Mouse (Mus musculus) cerebellum, postnatal 36 days (tissue): ENCODE results near the gene Lasp1.

ENCODE experiments used
- DNase-seq, 2 experiments: peaks; one replicate each; pipeline ENCODE4 v3.0.0; 2021 to 2022; ENCODE audit warnings: mixed read lengths in 2 of 2

The Lasp1 gene

DNA sequence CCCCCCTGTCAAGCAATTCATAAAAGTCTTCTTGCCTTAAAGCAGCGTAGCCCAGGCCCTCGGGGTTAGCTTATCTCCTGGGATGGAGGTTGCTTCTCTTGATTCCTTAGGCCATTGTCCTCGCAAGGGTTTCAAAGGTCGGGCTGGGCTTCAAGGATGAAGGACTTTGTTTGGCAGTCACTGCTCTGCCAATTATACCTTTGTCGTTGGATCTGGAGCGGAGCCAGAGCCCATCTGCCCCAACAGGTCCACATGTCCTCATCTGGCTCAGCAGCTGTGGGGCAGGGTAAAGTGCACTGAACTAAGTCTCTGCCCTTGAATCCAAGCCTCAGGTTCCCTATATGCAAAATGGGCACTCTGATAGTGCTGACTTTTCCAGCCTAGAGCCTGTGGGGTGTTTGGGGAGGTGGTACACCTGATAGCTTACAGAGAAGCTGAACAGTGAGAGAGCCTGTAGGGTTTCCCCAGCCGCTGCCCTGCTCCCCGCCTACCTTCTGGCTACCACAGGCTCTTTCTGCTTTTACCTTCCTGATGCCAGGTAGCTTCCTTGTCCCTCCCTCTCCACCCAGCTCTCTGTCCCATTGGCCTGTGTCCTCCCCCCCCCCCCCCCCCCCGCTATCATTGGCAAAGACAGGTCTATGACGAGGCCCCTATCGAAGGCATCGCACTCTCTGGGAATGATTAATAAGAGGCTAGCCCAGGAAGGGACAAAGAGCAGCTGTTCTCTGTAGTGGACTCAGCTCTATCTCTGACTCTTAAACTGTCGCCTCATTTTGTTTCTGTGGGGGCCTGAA, 13.0 kb downstream of the Lasp1 start:
- DNase-seq = no peak

DNA sequence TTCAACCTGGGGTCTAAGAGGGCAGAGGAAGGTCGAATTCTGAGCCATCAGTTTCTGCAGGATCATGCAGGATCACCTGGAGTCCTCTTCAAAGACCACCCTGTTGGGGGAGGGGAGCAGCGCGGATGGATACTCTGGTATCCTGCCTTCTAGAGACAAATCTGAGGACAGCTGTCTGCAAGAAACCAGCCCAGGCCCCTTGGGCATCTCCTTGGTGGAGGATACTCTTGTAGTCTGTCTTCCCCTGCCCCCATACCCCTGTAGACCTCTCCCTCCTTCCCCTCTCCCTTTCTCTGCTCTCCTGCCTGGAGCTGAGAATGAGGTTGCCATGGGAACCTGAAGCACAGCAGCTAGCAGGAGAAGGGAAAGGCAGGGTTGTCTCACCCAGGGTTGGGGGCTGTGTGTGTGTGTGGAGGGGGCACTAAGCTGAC, 13.7 kb downstream of the Lasp1 start:
- no peak for DNase-seq

DNA sequence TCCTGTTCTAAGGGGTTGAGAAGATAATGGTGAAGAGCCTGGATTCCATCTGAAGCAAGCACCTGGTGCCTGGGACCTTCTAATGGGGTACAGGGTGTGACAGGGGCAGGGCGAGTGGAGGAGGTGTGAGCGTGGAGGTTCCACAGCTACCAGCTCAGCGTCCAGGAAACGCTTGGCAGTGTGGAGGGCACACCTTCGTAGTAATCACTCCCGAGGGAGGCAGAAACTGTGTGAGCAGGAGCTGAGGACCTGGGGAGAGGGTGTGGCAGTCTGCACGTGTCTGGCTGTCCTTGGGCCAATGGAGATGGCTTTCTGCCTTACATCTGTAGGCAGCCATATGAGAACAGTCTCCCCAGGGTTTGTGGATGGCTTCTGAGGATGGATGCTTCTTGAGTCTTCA, 14.3 kb downstream of the Lasp1 start:
- no peak for DNase-seq

DNA sequence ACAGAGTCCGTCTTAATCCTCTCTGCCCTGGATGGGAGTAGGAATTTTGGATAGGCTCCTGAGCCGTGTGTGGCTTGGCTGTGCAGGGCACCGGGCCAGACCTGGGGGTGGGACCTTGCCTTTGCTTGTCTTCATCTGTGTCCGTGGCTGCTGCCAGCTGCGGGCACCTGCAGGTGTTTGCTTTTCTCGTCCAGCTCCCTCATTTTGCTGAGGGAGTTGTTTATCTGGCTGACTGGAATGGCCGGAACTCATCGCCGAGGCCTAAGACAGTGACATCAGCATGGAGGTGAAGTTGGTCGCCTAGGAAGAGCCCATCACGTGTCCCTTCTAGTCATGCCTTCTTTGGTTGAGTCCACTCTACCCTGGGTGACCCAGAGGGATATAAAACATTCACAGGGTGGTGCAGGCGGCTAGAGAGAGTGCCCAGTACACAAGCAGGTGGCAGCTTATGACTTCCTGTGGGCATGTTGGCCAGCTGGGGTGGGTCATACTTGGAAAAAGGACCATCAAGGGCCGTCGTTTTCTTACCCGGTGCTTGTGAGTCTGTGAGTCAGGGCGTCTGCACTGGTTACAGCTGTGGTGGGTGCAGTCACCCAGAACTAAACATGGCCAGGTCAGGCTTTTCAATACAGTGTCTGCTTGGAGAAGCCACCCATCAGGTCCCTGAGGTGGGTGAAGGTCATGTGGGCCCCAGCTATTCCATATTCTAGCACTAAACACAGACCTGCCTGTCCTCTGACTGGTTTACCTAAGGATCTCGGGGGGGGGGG, 15.1 kb downstream of the Lasp1 start:
- no peak for DNase-seq

DNA sequence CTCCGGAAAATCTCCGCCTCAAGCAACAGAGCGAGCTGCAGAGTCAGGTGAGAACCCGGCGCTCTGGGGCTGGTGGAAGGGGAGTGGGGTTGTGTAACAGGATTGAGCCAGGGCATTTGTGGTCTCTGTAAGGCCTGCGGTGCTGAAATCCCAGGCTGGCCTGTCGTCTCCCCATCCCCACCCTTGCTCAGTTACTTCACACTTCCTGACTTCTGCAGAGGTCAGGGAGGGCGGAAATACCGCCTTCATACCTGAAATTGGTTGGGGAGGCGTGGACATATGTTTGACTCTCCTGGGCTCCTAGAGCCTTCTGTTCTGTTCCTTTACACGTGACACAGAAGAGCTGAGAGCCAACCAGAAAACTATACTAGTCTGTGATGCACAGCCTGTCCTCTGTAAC, 16.9 kb downstream of the Lasp1 start:
- no peak for DNase-seq

DNA sequence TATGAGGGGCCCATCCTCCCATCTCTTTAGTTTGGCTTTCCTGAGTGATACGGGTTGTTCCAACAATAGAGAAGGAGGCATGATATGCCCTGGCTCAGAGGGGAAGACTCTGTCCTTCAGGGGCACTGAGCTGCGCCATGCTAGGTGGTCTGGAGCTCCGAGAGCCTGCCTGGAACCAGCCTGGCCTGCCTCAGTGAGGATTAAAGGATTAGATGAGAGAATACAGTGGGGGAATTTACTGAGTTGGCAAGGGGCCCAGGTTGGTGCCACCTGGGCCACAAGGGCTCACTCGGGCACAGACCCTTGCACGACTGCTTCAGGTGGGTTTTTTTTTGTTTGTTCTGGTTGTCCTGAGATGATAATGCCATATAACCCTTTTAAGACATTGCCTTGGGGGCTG, 17.4 kb downstream of the Lasp1 start:
- DNase-seq = no peak

DNA sequence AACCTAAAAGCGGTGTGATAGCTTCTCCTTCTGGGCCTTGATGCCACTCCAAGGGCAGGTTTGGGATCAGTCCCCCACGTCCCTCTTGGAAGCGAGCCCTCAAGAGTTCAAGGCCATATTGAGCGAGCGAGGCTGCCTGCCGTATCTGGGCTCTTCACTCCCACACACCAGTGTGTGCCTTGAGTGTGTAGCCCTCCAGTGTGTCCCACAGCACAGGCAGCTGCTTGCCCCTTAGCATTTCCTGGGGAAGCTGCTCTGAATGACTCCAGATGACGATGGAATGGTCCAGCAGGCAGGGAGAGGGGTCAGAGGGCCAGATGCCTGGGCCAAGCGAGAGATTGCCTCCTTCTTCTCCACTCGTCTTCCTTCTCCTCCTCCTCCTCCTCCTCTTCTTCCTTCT, 18.1 kb downstream of the Lasp1 start:
- no peak for DNase-seq

DNA sequence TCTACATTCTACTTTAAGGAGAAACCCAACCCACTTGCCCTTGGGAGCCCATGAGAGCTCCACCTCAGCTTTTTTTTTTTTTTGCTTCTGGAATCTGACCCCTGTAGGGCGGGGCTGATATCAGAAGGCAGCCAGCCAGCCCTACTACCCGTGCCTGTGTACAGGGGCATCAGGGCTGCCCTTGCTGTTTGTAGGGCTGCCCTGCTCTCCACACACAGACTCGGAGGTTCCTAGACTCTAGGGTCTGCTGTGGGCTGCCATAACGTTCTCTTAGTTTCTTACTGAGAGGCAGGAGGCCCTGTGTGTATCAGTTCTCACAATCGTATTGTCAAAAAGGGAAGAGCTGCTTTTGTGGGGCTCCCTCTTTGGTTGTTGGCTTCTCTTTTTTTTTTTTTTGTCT, 18.6 kb downstream of the Lasp1 start:
- DNase-seq = no peak

DNA sequence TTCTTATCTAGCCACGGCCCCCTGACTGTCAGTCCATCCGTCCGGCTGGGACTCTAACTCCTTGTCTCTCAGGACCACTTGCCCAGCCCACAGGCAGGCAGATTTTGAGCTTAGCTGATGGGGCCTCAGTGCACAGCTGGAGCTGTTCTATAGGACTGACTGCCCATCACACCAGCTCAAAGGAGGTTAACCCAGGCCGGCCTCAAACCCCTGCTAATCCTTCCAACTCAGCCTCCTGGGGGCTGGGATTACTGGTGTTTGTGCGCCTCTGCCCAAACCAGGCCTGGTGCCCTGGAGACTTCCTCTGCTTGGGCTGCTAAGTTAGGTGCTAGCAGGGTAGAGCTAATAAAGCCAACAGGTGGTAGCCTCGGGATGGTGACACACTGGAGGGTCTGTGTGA, 19.2 kb downstream of the Lasp1 start:
- no peak for DNase-seq

DNA sequence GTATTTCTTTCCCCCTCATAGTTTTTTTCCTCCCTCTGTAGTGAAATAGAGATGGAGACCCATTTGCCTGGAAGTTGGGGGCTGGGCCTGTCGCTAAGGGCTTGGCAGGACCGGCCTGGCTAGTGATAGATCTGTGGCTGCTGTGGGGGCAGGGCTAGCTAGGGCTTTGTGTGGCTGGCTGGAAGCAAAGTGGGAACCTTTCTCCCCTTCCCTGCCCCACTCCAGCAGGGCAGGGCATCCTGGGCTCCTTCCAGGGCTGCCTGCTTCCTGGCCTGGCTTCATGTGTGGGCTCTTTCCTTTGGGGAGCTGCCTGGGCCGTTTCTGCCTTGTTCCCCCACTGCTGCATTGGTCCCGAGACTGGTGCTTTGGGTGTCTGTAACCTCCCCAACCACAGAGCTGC, 19.8 kb downstream of the Lasp1 start:
- DNase-seq = no peak

DNA sequence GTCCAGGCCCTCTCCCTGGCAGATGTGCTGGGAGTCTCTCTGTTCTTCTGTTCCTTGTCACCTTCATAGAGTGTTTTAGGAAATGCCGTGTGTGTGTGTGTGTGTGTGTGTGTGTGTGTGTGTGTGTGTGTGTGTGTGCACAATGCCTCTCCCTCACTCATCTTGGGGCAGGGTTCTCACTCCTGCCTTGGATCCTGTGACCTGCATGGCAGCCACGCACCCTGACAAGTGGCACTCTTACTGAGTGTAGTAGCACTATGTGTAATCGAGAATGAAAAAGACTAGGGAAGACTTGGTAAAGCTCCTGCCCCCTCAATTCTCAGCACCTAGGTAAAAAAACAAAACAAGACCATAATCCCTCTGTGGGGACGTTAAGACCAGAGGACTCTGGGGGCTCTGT, 20.3 kb downstream of the Lasp1 start:
- DNase-seq = no peak

DNA sequence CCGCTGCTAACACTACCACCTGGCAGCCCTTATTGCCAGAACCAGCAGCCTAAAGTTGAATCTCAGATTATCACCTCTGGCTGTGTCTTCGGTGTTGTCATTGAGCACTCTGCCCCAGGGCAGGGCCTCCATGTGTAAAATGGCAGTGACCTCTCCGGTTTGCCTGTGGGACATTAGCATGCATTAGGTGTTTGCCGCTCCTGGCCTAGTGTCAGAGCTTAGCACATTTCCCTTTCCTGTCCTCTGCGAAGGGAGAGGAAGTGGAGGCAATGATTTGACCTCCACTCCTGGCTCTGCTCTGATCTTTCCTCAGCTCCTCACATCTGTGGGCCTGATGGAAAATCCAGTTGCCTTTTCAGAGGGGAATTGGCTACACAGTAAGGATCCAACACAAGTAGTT, 21.1 kb downstream of the Lasp1 start:
- no peak for DNase-seq

DNA sequence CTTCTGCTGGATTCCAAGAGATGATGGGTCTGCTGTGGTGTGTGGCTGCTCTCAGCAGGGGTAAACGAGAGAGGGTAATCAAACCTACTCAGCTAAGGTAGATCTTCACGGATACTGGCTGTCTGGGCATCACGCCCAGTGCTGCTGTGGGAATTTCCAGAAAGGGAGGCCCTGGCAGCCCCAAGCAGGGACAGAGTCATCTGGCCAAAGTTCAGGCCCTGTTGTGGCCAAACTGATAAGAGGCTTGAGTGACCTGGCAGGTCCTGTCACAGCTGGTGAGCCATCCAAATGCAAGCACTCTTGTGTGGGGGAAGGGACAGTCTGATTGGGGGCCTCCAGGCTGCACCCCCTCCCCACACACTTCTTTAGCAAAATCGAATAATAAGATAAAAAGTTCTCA, 22.0 kb downstream of the Lasp1 start:
- DNase-seq = peak; percentile 46 to 58

DNA sequence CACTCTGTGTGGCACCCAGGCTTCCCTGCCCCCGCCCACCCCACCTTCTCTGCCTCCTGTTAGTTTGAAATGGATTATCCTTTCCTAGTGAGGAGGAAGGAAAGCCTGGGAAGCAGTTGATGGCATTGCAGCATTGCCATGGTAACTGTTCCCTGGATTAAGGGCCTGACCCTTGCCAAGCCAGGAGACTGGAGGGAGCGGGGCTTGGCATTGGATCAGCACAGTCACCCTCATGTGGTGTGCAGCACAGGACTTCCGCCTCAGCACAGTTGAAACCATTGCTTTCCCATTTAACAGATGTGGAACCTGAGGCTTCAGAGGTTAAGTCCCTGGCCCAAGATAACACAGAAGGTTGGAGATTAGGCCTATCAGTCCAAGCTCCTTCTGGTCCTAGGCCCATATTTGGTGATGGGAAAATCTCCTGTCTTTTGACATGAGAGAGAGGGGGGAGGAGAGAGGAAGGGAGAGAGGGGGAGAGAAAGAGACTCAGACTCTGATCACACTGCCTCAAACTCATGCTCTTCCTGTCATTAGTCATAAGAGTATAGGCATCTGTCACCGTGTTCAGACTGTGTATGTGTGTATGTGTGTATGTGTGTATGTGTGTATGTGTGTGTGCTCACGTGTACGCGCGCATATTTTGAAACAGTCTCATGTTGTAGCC, 22.7 kb downstream of the Lasp1 start:
- DNase-seq = no peak

DNA sequence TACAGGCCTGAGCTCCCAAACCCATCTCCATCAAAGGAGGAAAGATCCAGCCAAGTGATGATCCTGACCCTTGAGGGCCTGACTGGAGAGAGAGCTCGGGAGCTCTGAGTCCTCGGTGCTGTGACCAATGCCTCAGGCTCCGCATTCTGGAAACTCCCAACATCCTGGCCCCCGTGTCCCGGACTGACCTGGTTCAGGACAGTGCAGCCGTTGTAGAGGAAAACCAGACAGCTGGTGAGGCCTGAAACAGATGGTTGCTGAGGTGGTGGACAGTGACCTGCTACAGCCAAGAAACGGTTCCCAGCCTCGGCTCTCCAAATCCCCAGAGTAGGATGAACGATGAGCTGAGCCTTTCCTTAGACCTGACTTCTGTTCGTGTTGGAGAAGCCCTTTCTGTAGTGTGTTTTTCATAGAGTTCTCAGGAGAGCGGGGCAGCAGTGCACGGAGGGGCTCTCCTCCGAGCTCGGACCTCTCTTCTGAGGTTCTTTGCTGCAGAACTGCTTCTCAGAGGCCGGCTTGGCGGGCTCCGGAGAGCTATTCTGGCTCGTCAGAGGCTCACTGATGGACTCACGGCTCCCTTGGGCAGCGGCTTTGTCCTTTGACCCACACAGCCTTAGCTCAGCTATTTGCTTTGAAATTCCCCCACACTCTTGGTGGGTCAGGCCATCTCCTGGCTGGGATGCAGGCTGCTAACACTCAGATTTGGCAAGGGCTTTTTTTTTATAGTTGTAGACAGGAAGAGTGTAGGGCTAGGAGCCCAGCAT, 24.2 kb downstream of the Lasp1 start:
- DNase-seq = peak; percentile 70 to 77

DNA sequence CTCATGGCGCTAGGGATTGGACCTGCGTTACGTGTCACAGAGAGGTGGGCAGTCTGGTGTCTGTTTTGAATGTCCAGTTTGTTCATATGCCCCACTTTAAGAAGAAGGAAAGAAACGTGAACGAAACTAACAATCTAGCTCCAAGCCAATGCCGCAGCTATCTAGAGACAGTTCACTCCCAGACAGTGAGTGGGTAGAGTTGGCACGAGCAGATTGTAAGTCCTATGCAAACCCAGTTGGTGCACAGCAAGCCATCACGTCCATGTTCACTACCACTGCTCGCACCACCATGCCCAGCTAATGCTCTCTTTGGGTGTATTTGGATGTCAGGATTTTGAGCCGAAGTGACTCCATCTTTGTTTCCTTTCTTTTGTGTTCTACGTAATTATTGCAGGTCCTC, 25.4 kb downstream of the Lasp1 start:
- DNase-seq = no peak

DNA sequence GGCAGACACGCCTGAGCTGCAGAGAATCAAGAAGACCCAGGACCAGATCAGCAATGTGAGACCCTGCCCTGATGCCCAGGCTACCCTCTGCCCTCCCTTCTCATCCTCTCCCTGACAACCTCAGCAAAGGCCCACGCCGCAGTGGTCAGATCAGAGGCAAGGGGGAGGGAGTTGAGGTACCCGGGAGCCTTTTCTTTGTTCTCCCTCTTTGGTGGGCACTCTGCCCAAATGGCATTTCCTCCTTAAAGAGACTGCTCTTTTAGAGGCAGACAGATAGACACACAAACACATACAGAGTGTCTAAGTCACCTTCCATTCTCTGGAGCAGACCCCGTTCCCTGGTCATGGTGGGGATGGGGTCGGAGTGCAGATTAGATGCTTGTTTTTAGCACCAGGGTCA, 26.1 kb downstream of the Lasp1 start:
- no peak for DNase-seq

DNA sequence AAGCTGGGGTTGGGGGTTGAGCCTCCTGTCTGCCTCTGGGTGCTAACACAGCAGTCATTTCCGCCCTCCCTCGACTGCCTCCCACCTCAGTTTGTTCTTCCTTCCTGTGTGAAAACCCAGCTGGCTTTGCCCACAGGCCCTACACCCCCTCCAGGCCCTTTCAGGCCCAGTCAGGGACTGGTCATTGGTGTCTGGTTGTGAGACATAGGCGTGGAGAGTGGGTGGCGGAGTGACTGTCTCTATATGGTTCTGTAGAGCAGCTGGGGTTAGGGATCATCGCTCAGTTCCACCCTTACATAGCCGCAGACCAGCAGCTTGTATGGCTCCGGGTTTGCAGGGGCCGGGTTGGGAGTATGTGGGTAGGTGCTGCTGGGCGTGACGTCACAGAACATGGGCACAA, 26.5 kb downstream of the Lasp1 start:
- no peak for DNase-seq

DNA sequence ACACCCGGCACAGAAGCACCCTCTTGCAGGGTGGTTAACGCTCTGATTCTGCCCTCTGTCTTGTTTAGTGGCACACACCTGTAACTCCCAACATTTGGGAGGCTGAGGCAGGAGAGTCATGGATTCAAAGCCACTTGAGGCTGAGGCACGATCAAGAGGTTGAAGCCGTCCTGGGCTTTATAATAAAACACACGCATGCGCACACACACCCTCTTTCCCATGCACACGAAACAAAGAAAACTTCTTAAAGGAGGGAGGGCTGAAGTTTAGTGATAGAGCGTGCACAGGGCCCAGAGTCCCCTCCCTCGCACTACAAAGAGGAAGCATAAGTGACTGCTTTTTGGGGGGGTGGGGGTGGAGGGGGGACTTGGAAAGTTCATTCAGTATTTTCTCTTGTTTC, 27.2 kb downstream of the Lasp1 start:
- no peak for DNase-seq

DNA sequence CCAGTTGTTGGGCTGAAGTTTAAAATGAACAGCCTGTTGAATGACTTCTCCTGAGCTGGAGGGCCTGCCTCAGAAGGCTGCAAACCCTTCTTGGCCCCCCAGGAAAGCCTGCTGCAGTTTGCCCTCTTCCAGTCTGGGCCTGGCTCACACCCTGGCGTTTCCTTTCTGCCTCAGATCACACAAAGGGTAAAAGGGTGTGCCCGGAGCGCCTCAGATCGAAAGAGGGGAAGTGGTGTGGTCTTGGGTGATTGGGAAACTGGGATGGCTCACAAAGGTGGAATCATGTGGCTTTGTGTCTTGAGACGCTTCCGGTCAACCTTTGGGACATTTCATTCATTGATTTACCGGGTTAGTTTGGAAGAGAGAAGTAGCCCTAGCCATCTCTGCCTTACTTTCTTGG, 27.6 kb downstream of the Lasp1 start:
- DNase-seq = no peak

DNA sequence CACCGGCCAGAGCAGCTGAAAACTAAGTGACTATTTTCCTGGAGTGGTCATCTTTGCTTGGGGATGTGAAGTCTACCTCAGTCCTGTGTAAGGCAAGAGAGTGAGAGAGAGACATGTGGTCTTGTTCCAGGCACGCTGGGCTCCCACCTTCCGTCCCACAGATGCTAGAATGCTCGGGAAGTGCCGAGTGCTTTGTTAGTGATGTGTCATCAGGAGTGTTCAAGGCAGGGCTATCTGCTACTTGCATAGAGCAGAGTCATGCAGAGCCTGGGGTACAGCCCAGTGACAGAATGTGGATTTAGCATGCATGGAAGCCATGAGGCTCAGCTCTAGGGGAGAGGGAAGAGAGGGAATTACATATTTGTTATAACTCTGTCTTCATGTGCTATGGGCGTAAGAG, 28.9 kb downstream of the Lasp1 start:
- DNase-seq = no peak

DNA sequence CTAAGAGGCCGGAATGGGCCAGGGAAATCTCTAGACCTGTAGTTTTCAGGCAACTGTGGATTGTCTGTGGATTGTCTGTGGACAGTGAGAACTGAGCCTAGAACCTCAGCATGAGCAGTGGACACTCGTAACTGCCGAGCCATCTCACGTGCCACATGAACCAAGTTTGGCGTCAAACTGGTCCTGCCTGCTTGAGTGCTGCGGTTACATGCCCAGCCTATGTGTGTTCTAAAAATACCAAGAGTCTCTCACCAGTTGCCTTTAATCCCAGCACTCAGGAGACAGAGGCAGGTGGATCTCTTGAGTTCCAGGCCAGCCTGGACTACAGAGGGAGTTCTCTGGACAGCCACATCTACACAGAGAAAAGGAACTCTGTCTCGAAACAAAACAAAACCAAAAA, 30.6 kb downstream of the Lasp1 start:
- DNase-seq = no peak

DNA sequence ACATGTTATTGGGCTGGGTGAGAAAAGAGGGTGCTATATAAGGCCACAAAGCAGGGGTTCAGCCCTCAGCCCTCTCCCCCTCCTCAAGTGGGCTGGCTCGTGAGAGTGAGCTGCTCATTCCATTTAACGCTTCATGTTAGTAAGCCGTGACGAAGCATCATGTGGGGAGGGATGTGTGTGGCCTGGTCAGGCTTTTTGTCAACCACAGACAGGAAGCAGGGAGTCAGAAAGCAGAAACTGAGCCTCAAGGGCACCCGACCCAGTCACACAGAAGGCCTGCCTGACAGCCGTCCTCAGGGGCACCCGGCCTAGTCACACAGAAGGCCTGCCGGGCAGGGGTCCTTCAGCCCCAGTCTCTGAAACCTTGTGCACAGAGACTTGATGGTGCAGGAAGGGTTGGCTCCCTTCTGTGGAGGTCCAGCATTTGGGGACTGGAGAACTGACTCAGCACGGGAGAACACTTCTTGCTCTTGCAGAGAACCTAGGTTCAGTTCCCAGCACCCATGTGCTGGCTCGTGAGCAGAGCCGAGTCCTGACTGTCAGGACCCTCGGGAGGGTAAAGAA, 31.2 kb downstream of the Lasp1 start:
- DNase-seq = no peak
